Mouse (Mus musculus): ENCODE data around the gene Olfr1449. TPM values are rescaled to one million over a fixed set of nuclear protein-coding genes. Genes with fewer than 3 reads are reported as not detected.
"Not testable (repeated sequence)": the region's sequence is repeated elsewhere in the genome, so short reads cannot be mapped to it uniquely, and the experiment has no call there.

The Olfr1449 gene
- total RNA-seq (2021), result not detected

DNA sequence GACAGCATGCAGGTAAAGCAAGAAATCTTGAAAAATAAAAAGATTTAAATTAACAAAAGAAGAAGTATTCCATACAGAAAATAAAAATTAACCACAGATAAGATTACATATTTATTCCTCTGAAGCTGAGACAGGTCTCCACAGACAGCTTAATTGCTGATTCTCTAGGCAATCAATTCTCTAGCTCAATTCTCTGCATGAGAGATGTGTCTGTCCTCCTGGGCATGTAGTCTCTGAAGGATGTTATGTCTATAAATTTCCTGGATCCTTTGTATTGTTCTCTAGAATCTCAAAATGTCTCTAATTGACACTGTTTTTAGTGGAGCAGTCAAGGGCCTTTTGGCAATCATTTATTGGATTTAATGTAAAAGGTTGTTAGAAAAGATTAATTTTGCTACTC lies at the start of gene Olfr1449:
TSS of gene Olfr1449 (plus strand) at position 301 of the 400 bp plus-strand sequence.
- intact Hi-C loops (cut with DNase I), result no loop called here
- DNase-seq, result no peak

GRCm38 (mm10) chr19:12883555-12883954 lies 47.1 kb upstream of the Olfr1449 start, which contains the start of gene Olfr1445:
Olfr1445 (plus strand) TSS chr19:12883855.
- no peak for DNase-seq
- intact Hi-C loops (cut with DNase I), result no loop called here

DNA sequence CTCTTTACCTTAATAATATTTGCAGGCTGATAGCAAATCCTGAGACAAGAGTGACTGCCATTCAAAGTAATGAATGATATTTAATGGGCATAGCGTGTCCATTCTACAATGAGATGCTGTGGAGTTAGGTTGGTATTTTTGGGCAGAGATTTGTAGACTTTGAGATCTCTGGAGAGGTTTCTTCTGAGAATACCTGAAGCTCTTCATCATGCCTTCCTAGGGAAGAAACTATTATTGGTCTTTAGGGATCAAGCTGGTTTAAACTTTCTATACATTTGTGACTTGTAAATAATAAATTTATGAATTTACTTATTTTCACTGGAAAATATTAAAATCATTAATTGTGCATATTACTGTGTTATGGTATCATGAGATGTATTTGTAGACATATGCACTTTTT lies 37.2 kb upstream of the Olfr1449 start, which contains the start of gene Olfr1446:
TSS of gene Olfr1446 (minus strand) at position 101 of the 400 bp plus-strand sequence.
- no peak for DNase-seq
- intact Hi-C loops (cut with DNase I), result no loop called here

DNA sequence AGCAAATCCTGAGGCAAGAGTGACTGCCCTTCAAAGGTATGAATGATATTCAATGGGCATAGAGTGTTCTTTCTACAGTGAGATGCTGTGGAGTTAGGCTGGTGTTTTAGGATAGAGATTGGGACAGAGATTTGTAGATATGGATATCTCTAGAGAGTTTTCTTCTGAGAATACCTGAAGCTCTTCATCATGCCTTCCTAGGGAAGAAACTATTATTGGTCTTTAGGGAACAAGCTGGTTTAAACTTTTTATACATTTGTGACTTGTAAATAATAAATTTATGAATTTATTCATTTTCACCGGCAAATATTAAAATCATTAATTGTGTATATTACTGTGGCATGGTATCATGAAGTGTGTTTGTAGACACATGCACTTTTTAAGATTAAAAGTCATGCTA lies 27.0 kb upstream of the Olfr1449 start, which contains the start of gene Olfr1447:
TSS of gene Olfr1447 (minus strand) at position 101 of the 400 bp plus-strand sequence.
- intact Hi-C loops (cut with DNase I), result no loop called here
- no peak for DNase-seq

DNA sequence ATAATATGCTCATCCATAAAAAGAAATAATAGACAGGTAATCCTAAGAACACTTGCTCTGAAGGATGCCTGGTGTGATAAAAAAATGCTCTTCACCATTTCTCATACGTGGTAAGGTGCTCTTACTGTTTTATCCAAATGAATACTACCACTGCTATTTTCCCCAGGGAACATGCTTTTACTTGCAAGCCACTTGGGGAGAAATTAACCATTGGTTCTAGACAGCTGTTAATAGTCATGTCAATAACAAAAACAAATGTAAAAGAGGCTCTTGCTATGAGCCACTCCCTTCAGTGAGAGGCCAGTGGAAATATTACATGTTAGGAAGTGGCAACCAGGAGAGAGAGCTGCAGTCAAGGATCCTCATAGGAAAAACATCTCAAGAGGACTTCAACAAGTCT lies 6.3 kb upstream of the Olfr1449 start, which contains the start of gene Olfr1448:
TSS of gene Olfr1448 (minus strand) at position 101 of the 400 bp plus-strand sequence.
- intact Hi-C loops (cut with DNase I), result no loop called here
- DNase-seq, result no peak

DNA sequence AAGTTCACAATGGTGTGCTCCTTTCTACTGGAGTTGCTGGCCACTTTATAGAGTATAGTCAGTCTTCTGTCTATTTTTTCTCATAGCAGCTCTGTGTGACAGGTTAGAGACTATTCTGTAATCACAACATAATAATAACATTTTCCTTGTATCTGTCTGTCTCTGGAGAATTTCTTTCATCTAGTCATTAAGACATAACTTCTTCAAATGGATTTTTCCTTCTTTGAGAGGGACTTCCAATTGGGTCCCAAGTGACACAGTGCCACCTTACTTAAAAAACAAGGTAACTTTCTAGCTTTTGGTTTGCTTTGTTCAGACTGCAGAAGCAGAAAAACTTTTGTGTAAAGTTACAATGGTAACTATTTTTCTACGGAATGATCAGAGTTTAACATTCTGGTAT lies 19.3 kb downstream of the Olfr1449 start, which contains the start of gene Olfr1450:
TSS of gene Olfr1450 (plus strand) at position 301 of the 400 bp plus-strand sequence.
- no peak for DNase-seq
- intact Hi-C loops (cut with DNase I), result no loop called here

DNA sequence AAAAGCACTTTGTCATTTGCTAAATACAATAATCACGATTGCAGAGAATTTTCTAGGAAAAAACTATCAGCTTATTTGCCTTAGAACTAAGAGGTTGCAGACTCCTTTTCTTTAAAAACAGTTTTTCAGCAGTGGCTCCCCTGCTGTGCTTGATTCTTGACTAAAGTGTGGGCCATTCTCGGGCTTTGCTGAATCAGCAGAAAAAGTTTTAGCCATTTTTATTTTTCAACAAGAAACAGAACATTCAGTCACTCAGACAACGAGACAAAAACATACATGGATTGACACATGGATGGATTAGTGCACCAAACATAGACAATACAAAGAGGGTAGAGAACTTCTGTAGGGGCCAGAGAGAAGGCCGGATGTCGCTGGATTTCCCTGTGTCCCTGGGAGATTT lies 39.4 kb downstream of the Olfr1449 start:
- intact Hi-C loops (cut with DNase I); DNase-seq: not testable (repeated sequence)

Other genes starting within 250 kb of the Olfr1449 start
- not detected for gene Keg1, start 235.1 kb upstream of the Olfr1449 start, total RNA-seq (2021)
- gene Cntf, start 165.2 kb upstream of the Olfr1449 start, total RNA-seq (2021), result 1 to 10 TPM; 1.5 to 2.9 TPM
- 10 to 100 TPM; 76.3 to 76.4 TPM for gene Zfp91, start 134.7 kb upstream of the Olfr1449 start, total RNA-seq (2021)
- gene Lpxn, start 134.6 kb upstream of the Olfr1449 start, total RNA-seq (2021), result 1 to 10 TPM in 1 of 2 experiments, under 1 TPM in 1; 0.99 to 1.1 TPM
- not detected for gene Gm5244, start 84.2 kb upstream of the Olfr1449 start, total RNA-seq (2021)
- not detected for gene Olfr1444, start 73.6 kb upstream of the Olfr1449 start, total RNA-seq (2021)
- not detected for gene Olfr1445, start 47.0 kb upstream of the Olfr1449 start, total RNA-seq (2021)
- gene Olfr1446, start 37.3 kb upstream of the Olfr1449 start, total RNA-seq (2021), result not detected
- not detected for gene Olfr1447, start 27.1 kb upstream of the Olfr1449 start, total RNA-seq (2021)
- not detected for gene Olfr1448, start 6.4 kb upstream of the Olfr1449 start, total RNA-seq (2021)
- gene Olfr1450, start 19.4 kb downstream of the Olfr1449 start, total RNA-seq (2021), result not detected
- gene Olfr1451, start 64.2 kb downstream of the Olfr1449 start, total RNA-seq (2021), result not detected
- gene Olfr1453, start 97.5 kb downstream of the Olfr1449 start, total RNA-seq (2021), result not detected
- not detected for gene Olfr1454, start 129.8 kb downstream of the Olfr1449 start, total RNA-seq (2021)
- not detected for gene Olfr1457, start 167.1 kb downstream of the Olfr1449 start, total RNA-seq (2021)
- not detected for gene Olfr1458, start 175.9 kb downstream of the Olfr1449 start, total RNA-seq (2021)
- gene Olfr1459, start 218.7 kb downstream of the Olfr1449 start, total RNA-seq (2021), result under 1 TPM; 0.02 to 0.05 TPM
- gene Olfr1461, start 232.2 kb downstream of the Olfr1449 start, total RNA-seq (2021), result not detected

Measured in heart, postnatal 10 days (tissue).